ENCODE assay signal across 33 mouse cellular contexts in the genomic region with DNA sequence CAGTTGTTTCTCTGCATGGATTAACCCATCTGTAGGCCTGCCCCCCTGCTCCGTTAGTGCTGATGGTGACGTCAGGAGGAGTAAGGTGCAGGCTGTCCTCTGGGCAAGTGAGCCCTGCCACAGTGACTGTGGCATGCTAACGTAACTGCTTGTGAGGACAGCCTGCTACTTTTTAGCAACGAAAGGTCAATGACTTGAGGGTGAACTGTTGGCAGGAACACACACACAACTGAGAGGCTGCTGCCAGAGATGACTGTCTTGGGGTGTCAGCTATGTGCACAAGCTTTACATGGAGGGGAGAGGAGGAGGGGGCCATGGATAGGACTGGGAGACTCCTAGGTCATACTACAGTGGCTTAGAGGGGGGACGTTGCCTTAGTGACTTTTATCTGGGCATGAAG. TPM values are rescaled to one million over a fixed set of nuclear protein-coding genes. Genes with fewer than 3 reads are reported as not detected.
DNase-seq lines count a peak whose midpoint lies in the region; ATAC-seq and TF ChIP-seq lines count a peak whose summit lies in the region.
"Had no signal": no experiment of that assay in that cellular context is flagged by ENCODE, and none has a peak within 500 bp of the region (broad histone marks: within the 10 kb centered on the region; RNA-seq: fewer than 3 reads in every experiment).

No protein-coding gene starts in this region.

- no peak overlapping the region for H3K27ac ChIP-seq in forebrain, embryonic 11.5 days (ENCODE audit: low read depth, low read length)
- no peak overlapping the region for H3K27ac ChIP-seq in forebrain, embryonic 15.5 days (replicated peaks)
- no peak overlapping the region for H3K27ac ChIP-seq in heart, adult 2 months
- no peak overlapping the region for H3K27ac ChIP-seq in heart, embryonic 12.5 days (ENCODE audit: poor library complexity, severe bottlenecking)
- no peak overlapping the region for H3K27ac ChIP-seq in midbrain, embryonic 11.5 days (ENCODE audit: low read depth, low read length)
- H3K27ac ChIP-seq in midbrain, embryonic 10.5 days (replicated peaks): no peak overlapping the region
- H3K27ac ChIP-seq: embryonic facial prominence, embryonic 13.5 days; embryonic facial prominence, embryonic 15.5 days; forebrain, embryonic 10.5 days; forebrain, embryonic 13.5 days had no signal

- H3K9ac ChIP-seq in forebrain, embryonic 11.5 days (ENCODE audit: low read length): no peak overlapping the region
- H3K9ac ChIP-seq in forebrain, embryonic 15.5 days (replicated peaks): no peak overlapping the region
- no peak overlapping the region for H3K9ac ChIP-seq in heart, adult 2 months (ENCODE audit: low read depth, low read length)
- H3K9ac ChIP-seq in heart, embryonic 12.5 days: no peak overlapping the region
- H3K9ac ChIP-seq in midbrain, embryonic 11.5 days (ENCODE audit: low read length): no peak overlapping the region
- H3K9ac ChIP-seq: embryonic facial prominence, embryonic 13.5 days; embryonic facial prominence, embryonic 15.5 days; forebrain, embryonic 13.5 days had no signal

- 82% methylated on average over 5 of the region's 5 CpGs for WGBS in forebrain, embryonic 11.5 days
- 79% methylated on average over 5 of the region's 5 CpGs for WGBS in forebrain, embryonic 15.5 days
- WGBS in heart, adult 2 months: 63% methylated on average over 5 of the region's 5 CpGs
- 67% methylated on average over 5 of the region's 5 CpGs for WGBS in heart, embryonic 12.5 days
- WGBS in midbrain, embryonic 11.5 days: 74% methylated on average over 5 of the region's 5 CpGs
- WGBS in midbrain, embryonic 10.5 days: 82% methylated on average over 5 of the region's 5 CpGs

- ATAC-seq in forebrain, embryonic 11.5 days (replicated peaks; ENCODE audit: low FRiP score): no peak
- no peak for ATAC-seq in forebrain, embryonic 15.5 days (replicated peaks)
- no peak for ATAC-seq in heart, embryonic 12.5 days (ENCODE audit: insufficient number of reproducible peaks, low FRiP score)
- no peak for ATAC-seq in midbrain, embryonic 11.5 days (ENCODE audit: low FRiP score)
- ATAC-seq: activated CD4-positive, CD25-positive, alpha-beta regulatory T cell, adult 4 months; CD4-positive, CD25-positive, alpha-beta regulatory T cell, adult 4 months; forebrain, embryonic 13.5 days; forebrain, embryonic 16.5 days; Patski had no signal

- peak; percentile 41 for DNase-seq in forebrain, embryonic 11.5 days (ENCODE audit: low spot score)
- DNase-seq in heart, adult 2 months: peak in 1 of 2 experiments; percentile 17
- DNase-seq in midbrain, embryonic 11.5 days (ENCODE audit: low spot score, missing footprints): peak; percentile 8
- DNase-seq in midbrain, embryonic 10.5 days (ENCODE audit: low spot score): no peak
- DNase-seq in adipocyte (ENCODE audit: low spot score): peak; percentile 27
- DNase-seq in gastrocnemius, postnatal 10 days: no peak
- DNase-seq: adrenal gland, adult 2 months; adrenal gland, postnatal 10 days; adrenal gland, postnatal 25 days; B cell, adult 2 months; cerebellum, adult 11 months; cerebellum, adult 18-20 months; cerebellum, adult 8-10 months; cerebellum, adult 9-11 months; cerebellum, postnatal 14 days; cerebellum, postnatal 36 days; embryo, embryonic 11 days had no signal

- no peaks in the 10 kb centered on the region for H3K4me1 ChIP-seq in forebrain, embryonic 11.5 days (replicated peaks; ENCODE audit: control insufficient read depth, insufficient read depth, low read length)
- H3K4me1 ChIP-seq in forebrain, embryonic 15.5 days: no peaks in the 10 kb centered on the region
- no peaks in the 10 kb centered on the region for H3K4me1 ChIP-seq in heart, adult 2 months (ENCODE audit: control insufficient read depth, insufficient read depth, low read length)
- peaks cover 9% of the 10 kb centered on the region for H3K4me1 ChIP-seq in heart, embryonic 12.5 days (replicated peaks)
- H3K4me1 ChIP-seq in midbrain, embryonic 11.5 days (ENCODE audit: control insufficient read depth, insufficient read depth, low read length): peaks cover 8% of the 10 kb centered on the region
- peaks cover 12% of the 10 kb centered on the region for H3K4me1 ChIP-seq in midbrain, embryonic 10.5 days
- H3K4me1 ChIP-seq: embryonic facial prominence, embryonic 13.5 days; embryonic facial prominence, embryonic 15.5 days had no signal

- no peaks in the 10 kb centered on the region for H3K36me3 ChIP-seq in forebrain, embryonic 11.5 days (ENCODE audit: control insufficient read depth, insufficient read depth, low read length)
- H3K36me3 ChIP-seq in forebrain, embryonic 15.5 days: no peaks in the 10 kb centered on the region
- H3K36me3 ChIP-seq in heart, adult 2 months (ENCODE audit: control insufficient read depth, insufficient read depth, low read length): no peaks in the 10 kb centered on the region
- H3K36me3 ChIP-seq in heart, embryonic 12.5 days: no peaks in the 10 kb centered on the region
- H3K36me3 ChIP-seq in midbrain, embryonic 11.5 days (ENCODE audit: control insufficient read depth, insufficient read depth, low read length): no peaks in the 10 kb centered on the region
- no peaks in the 10 kb centered on the region for H3K36me3 ChIP-seq in midbrain, embryonic 10.5 days
- H3K36me3 ChIP-seq: embryonic facial prominence, embryonic 13.5 days; embryonic facial prominence, embryonic 15.5 days; forebrain, embryonic 10.5 days; G1E had no signal

- no peaks in the 10 kb centered on the region for H3K79me2 ChIP-seq in heart, adult 2 months (replicated peaks; ENCODE audit: control insufficient read depth, insufficient read depth, low read length)

- intact Hi-C loops in heart, adult 2 months (cut with DNase I): no loop called here

- no peak for TF ChIP-seq CTCF in heart, adult 2 months (IDR thresholded peaks at IDR 0.05)

- H3K27me3 ChIP-seq in forebrain, embryonic 11.5 days (ENCODE audit: control insufficient read depth, insufficient read depth, low read length): no peaks in the 10 kb centered on the region
- H3K27me3 ChIP-seq in forebrain, embryonic 15.5 days: no peaks in the 10 kb centered on the region
- H3K27me3 ChIP-seq in heart, adult 2 months (ENCODE audit: control insufficient read depth, insufficient read depth, low read length): no peaks in the 10 kb centered on the region
- H3K27me3 ChIP-seq in heart, embryonic 12.5 days (replicated peaks): no peaks in the 10 kb centered on the region
- H3K27me3 ChIP-seq in midbrain, embryonic 11.5 days (ENCODE audit: control insufficient read depth, insufficient read depth, low read length): no peaks in the 10 kb centered on the region
- H3K27me3 ChIP-seq in midbrain, embryonic 10.5 days (ENCODE audit: low read depth, poor library complexity, severe bottlenecking): no peaks in the 10 kb centered on the region
- H3K27me3 ChIP-seq: CH12.LX; embryonic facial prominence, embryonic 13.5 days; embryonic facial prominence, embryonic 15.5 days; forebrain, embryonic 13.5 days; Patski had no signal

- no peak for TF ChIP-seq POLR2A in heart, adult 2 months (IDR thresholded peaks at IDR 0.05; ENCODE audit: insufficient read depth, low read depth, low read length)

- 0 out of 2 replicates have a peak, but pooled peaks have one; percentile 16 for TF ChIP-seq EP300 in heart, adult 2 months (IDR thresholded peaks at IDR 0.05; ENCODE audit: insufficient read depth, low read depth, low read length)

- H3K4me2 ChIP-seq in forebrain, embryonic 11.5 days (ENCODE audit: low read depth, low read length, severe bottlenecking): no peak overlapping the region
- no peak overlapping the region for H3K4me2 ChIP-seq in forebrain, embryonic 15.5 days (replicated peaks)
- H3K4me2 ChIP-seq in heart, embryonic 12.5 days: no peak overlapping the region
- no peak overlapping the region for H3K4me2 ChIP-seq in midbrain, embryonic 11.5 days
- H3K4me2 ChIP-seq: embryonic facial prominence, embryonic 13.5 days; embryonic facial prominence, embryonic 15.5 days; forebrain, embryonic 13.5 days had no signal

- H3K4me3 ChIP-seq in forebrain, embryonic 11.5 days (ENCODE audit: low read depth, low read length): no peak overlapping the region
- no peak overlapping the region for H3K4me3 ChIP-seq in forebrain, embryonic 15.5 days
- no peak overlapping the region for H3K4me3 ChIP-seq in heart, adult 2 months
- H3K4me3 ChIP-seq in heart, embryonic 12.5 days: no peak overlapping the region
- H3K4me3 ChIP-seq in midbrain, embryonic 11.5 days (ENCODE audit: low read depth, low read length): no peak overlapping the region
- no peak overlapping the region for H3K4me3 ChIP-seq in midbrain, embryonic 10.5 days
- H3K4me3 ChIP-seq: embryonic facial prominence, embryonic 13.5 days; embryonic facial prominence, embryonic 15.5 days; erythroblast, embryonic 14.5 days; forebrain, embryonic 10.5 days; forebrain, embryonic 13.5 days had no signal

- no peaks in the 10 kb centered on the region for H3K9me3 ChIP-seq in forebrain, embryonic 11.5 days (ENCODE audit: control insufficient read depth, low read length)
- H3K9me3 ChIP-seq in forebrain, embryonic 15.5 days: no peaks in the 10 kb centered on the region
- H3K9me3 ChIP-seq in heart, embryonic 12.5 days (replicated peaks): no peaks in the 10 kb centered on the region
- H3K9me3 ChIP-seq in midbrain, embryonic 11.5 days (ENCODE audit: control insufficient read depth, low read length): no peaks in the 10 kb centered on the region
- H3K9me3 ChIP-seq in midbrain, embryonic 10.5 days (replicated peaks): no peaks in the 10 kb centered on the region
- H3K9me3 ChIP-seq: embryonic facial prominence, embryonic 13.5 days; embryonic facial prominence, embryonic 15.5 days; forebrain, embryonic 10.5 days; forebrain, embryonic 13.5 days; G1E had no signal

RNA-seq across cellular contexts. Expression of a gene that starts 12.1 kb away (rescaled TPM):
- polyA plus RNA-seq in forebrain, embryonic 11.5 days (2014; fragmentation: Nextera tagmentation; extraction: Ambion mirVana): 0.36 and 0.73 TPM in 2 replicates
- 0.48 and 0.74 TPM in 2 replicates for polyA plus RNA-seq in forebrain, embryonic 15.5 days (2015; fragmentation: Nextera tagmentation; extraction: Ambion mirVana)
- 1 to 10 TPM; 1.6 to 2.6 TPM for total RNA-seq in heart, adult 2 months (2021)
- 4.9 and 7.5 TPM in 2 replicates for polyA plus RNA-seq in heart, adult 2 months (2012; rRNA removed)
- polyA plus RNA-seq in heart, embryonic 12.5 days (2016; fragmentation: Nextera tagmentation; extraction: Ambion mirVana): 0.28 TPM in 1 of 2 replicates, not detected in the other
- 0.26 and 0.30 TPM in 2 replicates for polyA plus RNA-seq in midbrain, embryonic 11.5 days (2014; fragmentation: Nextera tagmentation; extraction: Ambion mirVana)
- 0.24 and 0.39 TPM in 2 replicates for polyA plus RNA-seq in midbrain, embryonic 10.5 days (2016; fragmentation: Nextera tagmentation; extraction: Ambion mirVana)
- total RNA-seq in gastrocnemius, postnatal 10 days (2021): 1 to 10 TPM; 2.2 to 8.1 TPM
- total RNA-seq: adrenal gland, adult 2 months; adrenal gland, postnatal 4 days; common myeloid progenitor, adult 5-6 weeks had no signal
- polyA plus RNA-seq: embryonic facial prominence, embryonic 11.5 days; erythroblast, embryonic 14.5 days; G1E had no signal

RNA-seq across cellular contexts. Expression of a gene that starts 43.6 kb away (rescaled TPM):
- polyA plus RNA-seq in forebrain, embryonic 11.5 days (2014; fragmentation: Nextera tagmentation; extraction: Ambion mirVana): 54.6 and 57.7 TPM in 2 replicates
- polyA plus RNA-seq in forebrain, embryonic 15.5 days (2015; fragmentation: Nextera tagmentation; extraction: Ambion mirVana): 46.0 and 49.2 TPM in 2 replicates
- 10 to 100 TPM; 40.8 to 41.9 TPM for total RNA-seq in heart, adult 2 months (2021)
- 14.1 and 20.1 TPM in 2 replicates for polyA plus RNA-seq in heart, adult 2 months (2012; rRNA removed)
- polyA plus RNA-seq in heart, embryonic 12.5 days (2016; fragmentation: Nextera tagmentation; extraction: Ambion mirVana): 30.6 and 35.5 TPM in 2 replicates
- 59.6 and 62.8 TPM in 2 replicates for polyA plus RNA-seq in midbrain, embryonic 11.5 days (2014; fragmentation: Nextera tagmentation; extraction: Ambion mirVana)
- polyA plus RNA-seq in midbrain, embryonic 10.5 days (2016; fragmentation: Nextera tagmentation; extraction: Ambion mirVana): 46.5 and 49.5 TPM in 2 replicates
- total RNA-seq in gastrocnemius, postnatal 10 days (2021): 10 to 100 TPM; 60.1 to 66.0 TPM

RNA-seq across cellular contexts. Expression of a gene that starts 57.5 kb away (rescaled TPM):
- polyA plus RNA-seq in forebrain, embryonic 11.5 days (2014; fragmentation: Nextera tagmentation; extraction: Ambion mirVana): not detected in 2 replicates
- polyA plus RNA-seq in forebrain, embryonic 15.5 days (2015; fragmentation: Nextera tagmentation; extraction: Ambion mirVana): 0.08 and 0.14 TPM in 2 replicates
- total RNA-seq in heart, adult 2 months (2021): under 1 TPM; 0.27 to 0.50 TPM
- 0.20 and 0.23 TPM in 2 replicates for polyA plus RNA-seq in heart, adult 2 months (2012; rRNA removed)
- 0.10 and 0.11 TPM in 2 replicates for polyA plus RNA-seq in heart, embryonic 12.5 days (2016; fragmentation: Nextera tagmentation; extraction: Ambion mirVana)
- 0.14 TPM in 1 of 2 replicates, not detected in the other for polyA plus RNA-seq in midbrain, embryonic 11.5 days (2014; fragmentation: Nextera tagmentation; extraction: Ambion mirVana)
- 0.07 TPM in 1 of 2 replicates, not detected in the other for polyA plus RNA-seq in midbrain, embryonic 10.5 days (2016; fragmentation: Nextera tagmentation; extraction: Ambion mirVana)
- under 1 TPM in 1 of 2 experiments, not detected in 1; 0.14 TPM for total RNA-seq in gastrocnemius, postnatal 10 days (2021)
- total RNA-seq: adrenal gland, postnatal 25 days; common myeloid progenitor, adult 5-6 weeks had no signal
- polyA plus RNA-seq: activated CD4-positive, CD25-positive, alpha-beta regulatory T cell, adult 4 months; adrenal gland, adult 2 months; CD4-positive, CD25-positive, alpha-beta regulatory T cell, adult 4 months; embryonic facial prominence, embryonic 11.5 days; embryonic facial prominence, embryonic 13.5 days; embryonic facial prominence, embryonic 15.5 days; forebrain, embryonic 10.5 days; forebrain, embryonic 13.5 days; forebrain, embryonic 16.5 days; G1E; Patski had no signal

Comparison
In these comparisons a context has a peak if more than half of its experiments do, and no peak if none do; other contexts are left out.
1. DNase-seq: peak in forebrain, embryonic 11.5 days (single experiment), midbrain, embryonic 11.5 days (single experiment) and adipocyte (single experiment); none in midbrain, embryonic 10.5 days (single experiment) and gastrocnemius, postnatal 10 days (single experiment).